ENCODE assay signal across 17 mouse cellular contexts in the genomic region with DNA sequence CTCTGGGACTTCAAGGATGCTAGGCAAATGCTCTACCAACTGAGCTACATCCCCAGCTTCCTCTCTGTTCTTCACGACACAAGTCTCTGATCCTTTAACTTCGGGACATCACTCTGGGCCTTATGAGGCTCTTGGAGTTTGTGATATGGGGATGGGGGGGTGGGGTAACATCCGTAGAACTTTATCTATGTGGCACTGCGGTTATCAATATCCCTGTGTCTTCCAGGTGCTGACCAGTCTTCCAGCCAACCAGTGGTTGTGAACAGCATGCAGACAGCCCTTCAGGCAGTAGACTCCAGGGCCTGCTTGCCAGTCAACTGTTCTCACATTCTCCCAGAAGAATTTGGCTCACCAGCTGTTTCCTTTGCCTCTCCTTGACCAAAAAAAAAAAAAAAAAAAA.
"Had no signal": no experiment of that assay in that cellular context is flagged by ENCODE, and none has a peak within 500 bp of the region (broad histone marks: within the 10 kb centered on the region; RNA-seq: fewer than 3 reads in every experiment).

No protein-coding gene starts in this region.

- H3K27ac ChIP-seq: limb, embryonic 15.5 days; liver, embryonic 14.5 days; lung, embryonic 15.5 days; midbrain, embryonic 12.5 days had no signal

- ATAC-seq: intestine, embryonic 16.5 days had no signal

- H3K27me3 ChIP-seq: limb, embryonic 15.5 days; lung, embryonic 15.5 days; midbrain, embryonic 12.5 days had no signal

- H3K9ac ChIP-seq: limb, embryonic 15.5 days; liver, embryonic 14.5 days; lung, embryonic 15.5 days; midbrain, embryonic 12.5 days had no signal

- H3K9me3 ChIP-seq: limb, embryonic 15.5 days; lung, embryonic 15.5 days; midbrain, embryonic 12.5 days had no signal

- DNase-seq: kidney, adult 18-20 months; kidney, adult 9 months; kidney, postnatal 14 days; kidney, postnatal 4 days; left cerebral cortex, postnatal 4 days; lung, adult 18-20 months; lung, postnatal 10 days; lung, postnatal 36 days; thymus, adult 2 months; thymus, postnatal 14 days; thymus, postnatal 4 days had no signal

- H3K4me2 ChIP-seq: limb, embryonic 15.5 days; lung, embryonic 15.5 days; midbrain, embryonic 12.5 days had no signal

- H3K4me3 ChIP-seq: limb, embryonic 15.5 days; lung, embryonic 15.5 days; megakaryocyte, embryonic 14.5 days; midbrain, embryonic 12.5 days had no signal

- H3K36me3 ChIP-seq: limb, embryonic 15.5 days; lung, embryonic 15.5 days; midbrain, embryonic 12.5 days had no signal
